Mouse (Mus musculus) megakaryocyte progenitor cell, adult 5-6 weeks (primary cell): ENCODE results near the gene Hdac9. TPM values are rescaled to one million over a fixed set of nuclear protein-coding genes. Genes with fewer than 3 reads are reported as not detected.
"Not testable (repeated sequence)": the region's sequence is repeated elsewhere in the genome, so short reads cannot be mapped to it uniquely, and the experiment has no call there.

Experiments used
- ATAC-seq: replicated peaks from 2 replicates; pipeline ENCODE4 v1.8.0; 2016; ENCODE audit warnings: mild to moderate bottlenecking, moderate TSS enrichment, inconsistent platforms; ENCODE audit not compliant: poor library complexity
- total RNA-seq, 2 experiments: library from RNA; stranded (forward) in 1 of 2; stranded (reverse) in 1 of 2; fragments of 157-497, 149-512 nt in 1 of 2; fragments of 200-1000 nt in 1 of 2; gene quantifications; 2 replicates each; pipeline versions ENCODE4 v1.2.3 to v1.2.4; 2015 to 2017

The Hdac9 gene
- total RNA-seq, 2 experiments from 2014 or later, result 4.0 to 6.2 TPM

DNA sequence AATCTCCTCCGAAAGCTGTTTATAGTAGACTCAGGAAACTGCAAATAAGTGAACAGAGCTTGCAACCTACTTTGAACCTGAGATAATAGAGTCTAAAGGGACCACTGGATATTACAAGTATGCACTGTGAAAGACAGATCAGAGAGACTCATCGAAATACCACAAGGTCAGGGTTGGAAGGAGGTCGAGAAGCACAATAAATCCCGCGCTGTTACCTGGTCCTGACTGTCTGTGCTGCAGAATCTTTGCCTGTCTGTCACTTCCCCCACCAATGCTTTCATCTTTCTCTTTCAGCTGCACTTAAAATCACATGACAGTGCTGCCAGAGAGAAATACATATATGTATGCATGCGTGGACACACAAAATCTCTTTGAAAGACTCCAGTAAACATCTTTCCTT, 760.6 kb downstream of the Hdac9 start:
- ATAC-seq, result no peak

- ATAC-seq, result no peak
These were observed 761.2 kb downstream of the Hdac9 start for GRCm38 (mm10) chr12:34155740-34156139.

- ATAC-seq, result no peak
These were observed 762.1 kb downstream of the Hdac9 start for GRCm38 (mm10) chr12:34154757-34155156.

DNA sequence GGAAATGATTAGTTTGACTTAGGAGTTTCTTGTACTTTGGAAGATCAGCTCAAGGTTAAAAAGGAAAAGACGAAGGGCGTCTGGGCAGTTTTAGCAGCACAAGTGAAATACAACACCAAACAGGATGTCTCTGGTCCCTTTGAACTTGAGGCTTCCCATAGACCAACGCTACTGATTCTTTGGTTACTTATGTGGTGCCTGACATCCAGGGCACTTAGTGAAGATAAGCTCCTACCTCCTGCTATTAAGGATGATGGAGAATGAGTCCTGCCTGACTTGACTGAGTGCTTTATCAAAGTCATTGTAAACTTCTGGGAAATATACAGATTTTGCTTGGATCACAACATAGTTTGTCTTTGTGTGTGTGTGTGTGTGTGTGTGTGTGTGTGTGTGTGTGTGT, 765.6 kb downstream of the Hdac9 start:
- no peak for ATAC-seq

GRCm38 (mm10) chr12:34142743-34143142, 774.2 kb downstream of the Hdac9 start:
- ATAC-seq, result peak; percentile 84

DNA sequence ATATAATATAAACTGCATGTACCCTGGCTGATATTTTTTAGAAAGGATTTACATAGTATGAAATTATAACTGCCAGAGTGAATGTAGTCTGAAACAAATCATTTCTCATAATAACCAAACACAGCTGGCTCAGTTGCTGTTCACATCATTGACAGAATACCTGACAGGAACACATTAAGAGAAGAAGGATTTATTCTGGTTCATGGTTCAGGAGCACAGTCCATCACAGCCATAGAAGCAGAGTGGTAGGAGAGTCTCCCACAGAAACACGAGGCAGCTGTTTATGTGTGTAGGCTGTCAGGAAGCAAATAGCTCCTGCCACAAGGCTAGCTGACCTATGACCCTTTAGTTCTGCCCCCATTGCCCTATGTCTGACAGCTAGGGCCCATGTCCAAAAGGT, 803.6 kb downstream of the Hdac9 start:
- ATAC-seq, result no peak

DNA sequence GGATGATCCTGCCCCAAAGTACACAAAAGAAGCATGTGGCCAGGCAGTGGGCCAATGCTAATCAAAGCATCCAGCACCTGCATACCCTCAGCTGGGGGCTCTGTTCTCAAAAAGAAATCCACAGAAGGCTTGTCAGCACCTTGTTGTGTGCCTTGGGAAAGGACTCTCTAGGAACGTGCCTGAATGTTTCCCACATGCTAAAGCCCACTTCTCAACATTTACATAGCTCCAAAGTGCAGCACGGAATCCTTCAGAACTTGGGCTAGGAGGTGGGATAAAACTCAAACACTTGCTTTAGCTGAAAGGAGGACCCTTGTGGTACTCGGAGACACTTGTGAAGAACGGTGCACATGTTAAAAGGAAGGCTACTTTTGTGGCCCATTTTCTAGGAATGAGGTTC, 823.9 kb downstream of the Hdac9 start:
- ATAC-seq, result no peak

GRCm38 (mm10) chr12:34091851-34092250, 825.0 kb downstream of the Hdac9 start:
- no peak for ATAC-seq

DNA sequence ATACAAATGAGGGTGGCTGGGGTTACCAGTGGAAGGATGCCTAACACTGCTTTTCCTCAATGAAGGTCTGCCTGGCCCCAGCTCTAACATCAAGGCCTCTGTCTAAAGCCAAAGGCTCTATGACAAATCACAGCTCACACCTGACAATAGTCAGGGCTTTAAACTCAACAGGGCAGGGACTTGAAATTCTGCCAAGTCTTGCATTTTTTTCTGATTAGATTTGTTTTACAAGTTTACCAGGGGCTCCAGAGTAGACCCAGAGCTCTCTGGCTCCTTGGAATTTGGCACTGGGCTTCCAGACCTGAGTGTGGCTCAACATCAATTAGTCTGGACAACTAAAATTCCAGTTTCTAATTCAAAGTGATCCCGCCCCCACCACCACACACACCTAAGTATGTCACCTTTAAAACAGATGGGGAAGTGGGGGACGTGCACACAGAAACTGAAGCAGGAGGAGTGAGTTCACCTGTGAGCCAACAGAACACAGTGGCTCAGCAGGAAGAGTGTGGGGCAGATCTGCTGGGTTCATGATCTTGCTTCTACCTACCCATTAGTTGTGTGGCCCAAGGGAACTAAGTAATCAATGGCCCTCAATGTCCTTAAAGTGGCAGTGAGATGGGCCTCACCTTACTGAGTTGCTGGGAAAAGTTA, 829.5 kb downstream of the Hdac9 start:
- ATAC-seq, result no peak

DNA sequence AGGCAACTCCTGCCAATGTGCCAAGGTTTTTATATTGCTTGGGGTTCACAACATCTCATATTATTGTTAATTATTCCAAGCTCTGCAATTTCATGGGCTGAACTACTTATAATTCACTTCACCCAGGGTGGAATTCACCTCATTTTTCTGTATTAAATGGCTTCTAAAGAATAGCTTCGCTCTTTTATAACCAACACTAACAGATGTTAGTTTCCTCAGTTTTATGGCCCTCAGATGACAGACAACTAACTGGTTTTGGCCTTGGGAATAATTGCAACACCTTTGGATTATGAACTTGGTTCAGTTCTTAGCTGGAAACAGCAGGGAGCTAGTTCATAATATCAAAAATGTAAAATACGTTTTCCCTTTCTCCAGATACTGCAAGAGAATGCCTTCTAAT, 839.9 kb downstream of the Hdac9 start:
- no peak for ATAC-seq

DNA sequence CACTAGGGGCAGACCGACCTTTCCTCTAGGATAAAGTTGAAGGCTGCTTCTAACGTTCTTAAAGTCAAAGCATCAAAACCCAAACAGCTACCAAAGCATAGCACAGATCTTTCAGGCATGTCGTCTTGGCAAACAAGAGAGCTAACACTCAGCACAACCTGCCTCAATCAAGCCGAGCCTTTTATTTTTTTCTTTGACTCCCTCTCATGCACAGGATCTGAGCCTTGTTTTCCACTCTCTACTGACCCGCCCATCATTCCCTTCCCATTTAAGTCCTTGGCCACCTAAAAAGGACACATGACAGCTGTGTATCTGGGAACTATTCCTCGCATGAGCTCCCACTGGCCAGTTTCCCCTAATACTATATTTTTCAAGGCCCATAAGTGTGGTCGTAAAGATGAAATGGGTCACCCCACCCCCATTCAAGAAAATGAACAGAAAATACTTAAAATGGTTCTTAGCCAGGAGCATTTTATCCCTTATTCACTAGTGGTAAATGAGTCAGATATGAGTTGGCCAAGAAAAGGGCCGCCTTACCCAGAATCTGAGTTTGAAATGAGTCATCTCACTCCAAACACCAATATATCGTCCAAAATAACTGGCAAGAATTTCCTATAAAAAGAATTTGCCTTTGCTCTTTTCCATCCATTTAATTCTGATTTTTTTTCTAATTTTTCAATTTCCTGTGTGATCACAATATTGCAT, 840.9 kb downstream of the Hdac9 start:
- no peak for ATAC-seq

- ATAC-seq, result no peak
These were observed 864.4 kb downstream of the Hdac9 start for GRCm38 (mm10) chr12:34052508-34052907.

GRCm38 (mm10) chr12:34052036-34052435, 864.9 kb downstream of the Hdac9 start:
- no peak for ATAC-seq

DNA sequence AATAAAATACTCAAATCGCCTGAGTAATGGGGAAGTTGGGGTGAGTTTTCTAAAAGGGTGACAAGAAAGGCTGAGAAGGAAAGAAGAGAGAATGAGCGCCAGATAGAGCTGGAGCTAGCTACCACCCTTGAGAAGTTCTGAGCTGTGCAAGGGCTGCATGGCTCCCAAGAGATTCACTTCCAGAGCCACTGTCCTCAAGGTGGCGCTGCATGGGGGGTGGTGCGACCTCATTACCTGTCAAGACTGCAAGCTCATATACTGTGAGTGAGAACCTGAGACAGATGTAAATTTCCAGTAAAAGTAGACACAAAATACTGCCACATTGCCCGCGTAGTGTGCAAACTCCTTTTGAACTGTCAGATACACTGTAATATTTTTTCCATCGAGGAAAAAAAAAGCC, 865.8 kb downstream of the Hdac9 start:
- ATAC-seq, result peak; percentile 55; the same call in 1 of the 2 replicates

GRCm38 (mm10) chr12:34040949-34041348, 875.9 kb downstream of the Hdac9 start:
- ATAC-seq, result no peak

- no peak for ATAC-seq
These were observed 876.8 kb downstream of the Hdac9 start for GRCm38 (mm10) chr12:34040061-34040460.

DNA sequence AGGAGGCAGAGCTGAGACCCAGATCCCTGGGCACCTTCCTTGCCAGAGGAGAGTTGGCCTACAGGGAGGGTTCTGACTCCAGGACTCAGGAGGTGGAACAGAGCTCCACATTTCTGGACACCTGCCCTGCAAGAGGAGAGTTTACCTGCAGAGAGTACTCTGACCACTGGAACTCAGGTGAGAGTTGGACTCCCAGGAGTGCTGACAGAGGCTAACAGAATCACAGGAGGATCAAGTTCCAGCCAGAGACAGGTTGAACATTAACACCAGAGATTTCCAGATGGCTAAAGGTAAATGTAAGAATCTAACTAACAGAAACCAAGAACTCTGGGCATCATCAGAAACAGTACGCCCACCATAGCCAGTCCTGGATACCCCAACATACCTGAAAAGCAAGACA, 907.1 kb downstream of the Hdac9 start:
- ATAC-seq, result not testable (repeated sequence)

Other genes starting within 250 kb of the Hdac9 start
- gene Prps1l1, start 67.7 kb upstream of the Hdac9 start, total RNA-seq (2015), result 0.32 and 0.79 TPM in 2 replicates
- gene Prps1l1, start 67.7 kb upstream of the Hdac9 start, total RNA-seq (2017), result 0.14 and 0.50 TPM in 2 replicates
- gene Snx13, start 130.1 kb upstream of the Hdac9 start, total RNA-seq (2015), result 16.9 and 20.6 TPM in 2 replicates
- 23.2 and 42.2 TPM in 2 replicates for gene Snx13, start 130.1 kb upstream of the Hdac9 start, total RNA-seq (2017)